Mouse (Mus musculus) embryonic facial prominence, embryonic 12.5 days (tissue): Measurements from ENCODE around the gene Slc35f1. TPM values are rescaled to one million over a fixed set of nuclear protein-coding genes. Genes with fewer than 3 reads are reported as not detected.

Source experiments
- ATAC-seq: fragments of 200-750 bp; cut with Nextera tagmentation; 2 replicates; pipeline ENCODE4 v1.8.0; 2017; ENCODE audit not compliant: insufficient number of reproducible peaks, insufficient read depth, low FRiP score, low TSS enrichment
- H3K27ac ChIP-seq: fragments of 300-500 bp; sonication (generic); 2 replicates; pipeline ENCODE4 v1.5.1; 2016; ENCODE audit warnings: mild to moderate bottlenecking
- H3K27me3 ChIP-seq: fragments of 300-500 bp; sonication (generic); 2 replicates; pipeline ENCODE4 v1.6.1; 2016; ENCODE audit warnings: mild to moderate bottlenecking, moderate library complexity
- H3K36me3 ChIP-seq: fragments of 300-500 bp; sonication (generic); 2 replicates; pipeline ENCODE4 v1.6.1; 2016; ENCODE audit warnings: mild to moderate bottlenecking
- H3K4me1 ChIP-seq: fragments of 300-500 bp; sonication (generic); 2 replicates; pipeline ENCODE4 v1.6.1; 2016
- H3K4me2 ChIP-seq: fragments of 300-500 bp; sonication (generic); replicated peaks from 2 replicates; pipeline ENCODE4 v1.6.1; 2016; ENCODE audit warnings: mild to moderate bottlenecking, moderate library complexity
- H3K4me3 ChIP-seq: fragments of 300-500 bp; sonication (generic); 2 replicates; pipeline ENCODE4 v1.5.1; 2016; ENCODE audit warnings: mild to moderate bottlenecking
- H3K9ac ChIP-seq: fragments of 300-500 bp; sonication (generic); 2 replicates; pipeline ENCODE4 v1.6.1; 2016; ENCODE audit warnings: mild to moderate bottlenecking, moderate library complexity
- H3K9me3 ChIP-seq: fragments of 300-500 bp; sonication (generic); 2 replicates; pipeline ENCODE4 v1.6.1; 2016; ENCODE audit warnings: mild to moderate bottlenecking, moderate library complexity
- WGBS: fragments of 180-500 bp; shearing (Covaris S2); methylation state at CpG from one replicate; pipeline ENCODE4 v1.1.7; 2016; 5-methylcytosine and 5-hydroxymethylcytosine counted together
- polyA plus RNA-seq: library from polyadenylated mRNA; unstranded; fragments of >200 nt; fragmentation: Nextera tagmentation; extraction: Ambion mirVana; gene quantifications from 2 replicates; pipeline ENCODE4 v1.2.1, GENCODE M21; 2016

Slc35f1 gene
- polyA plus RNA-seq, 1 experiment from 2014 or later, result 4.6 TPM

GRCm38 (mm10) chr10:53052521-53052920 is 362.2 kb downstream of the Slc35f1 start:
- Histone ChIP-seq H3K4me1 (no peaks in the 10 kb centered on the region), H3K27ac (no peak overlapping the region), H3K9me3 (no peaks in the 10 kb centered on the region), H3K27me3 (no peaks in the 10 kb centered on the region), H3K9ac (no peak overlapping the region), H3K4me3 (no peak overlapping the region), H3K4me2 (no peak overlapping the region), H3K36me3 (no peaks in the 10 kb centered on the region)
- no peak for ATAC-seq

GRCm38 (mm10) chr10:53060745-53061144 is 370.4 kb downstream of the Slc35f1 start:
- WGBS, result 82% methylated on average over 2 of the region's 2 CpGs
- Histone ChIP-seq H3K36me3 (no peaks in the 10 kb centered on the region), H3K4me1 (no peaks in the 10 kb centered on the region), H3K4me3 (no peak overlapping the region), H3K4me2 (no peak overlapping the region), H3K27ac (no peak overlapping the region), H3K9me3 (no peaks in the 10 kb centered on the region), H3K9ac (no peak overlapping the region), H3K27me3 (no peaks in the 10 kb centered on the region)
- no peak for ATAC-seq

GRCm38 (mm10) chr10:53062741-53063140 is 372.4 kb downstream of the Slc35f1 start:
- H3K4me2 ChIP-seq, result no peak overlapping the region
- H3K9ac ChIP-seq, result no peak overlapping the region
- H3K27me3 ChIP-seq, result no peaks in the 10 kb centered on the region
- no peaks in the 10 kb centered on the region for H3K4me1 ChIP-seq
- no peak for ATAC-seq
- no peaks in the 10 kb centered on the region for H3K36me3 ChIP-seq
- no peak overlapping the region for H3K27ac ChIP-seq
- H3K9me3 ChIP-seq, result no peaks in the 10 kb centered on the region
- no peak overlapping the region for H3K4me3 ChIP-seq

GRCm38 (mm10) chr10:53087811-53088210 is 397.5 kb downstream of the Slc35f1 start:
- no peaks in the 10 kb centered on the region for H3K9me3 ChIP-seq
- no peak overlapping the region for H3K27ac ChIP-seq
- no peak overlapping the region for H3K4me3 ChIP-seq
- H3K27me3 ChIP-seq, result no peaks in the 10 kb centered on the region
- WGBS, result 66% methylated on average over 1 of the region's 1 CpGs
- no peaks in the 10 kb centered on the region for H3K36me3 ChIP-seq
- H3K4me1 ChIP-seq, result no peaks in the 10 kb centered on the region
- H3K4me2 ChIP-seq, result no peak overlapping the region
- no peak overlapping the region for H3K9ac ChIP-seq
- ATAC-seq, result no peak

- no peaks in the 10 kb centered on the region for H3K4me1 ChIP-seq
- H3K9me3 ChIP-seq, result no peaks in the 10 kb centered on the region
- H3K4me2 ChIP-seq, result no peak overlapping the region
- H3K27ac ChIP-seq, result no peak overlapping the region
- no peaks in the 10 kb centered on the region for H3K27me3 ChIP-seq
- no peaks in the 10 kb centered on the region for H3K36me3 ChIP-seq
- no peak overlapping the region for H3K4me3 ChIP-seq
- no peak overlapping the region for H3K9ac ChIP-seq
- WGBS, result 72% methylated on average over 4 of the region's 4 CpGs
- no peak for ATAC-seq
Measured at GRCm38 (mm10) chr10:53091525-53091924, 401.2 kb downstream of the Slc35f1 start.

- Histone ChIP-seq H3K4me1 (no peaks in the 10 kb centered on the region), H3K9me3 (no peaks in the 10 kb centered on the region), H3K4me2 (no peak overlapping the region), H3K4me3 (no peak overlapping the region), H3K36me3 (no peaks in the 10 kb centered on the region), H3K27me3 (no peaks in the 10 kb centered on the region), H3K27ac (no peak overlapping the region), H3K9ac (no peak overlapping the region)
- ATAC-seq, result no peak
- 19% methylated on average over 3 of the region's 3 CpGs for WGBS
Measured at GRCm38 (mm10) chr10:53096446-53096845, 406.1 kb downstream of the Slc35f1 start.

GRCm38 (mm10) chr10:53100881-53101280 is 410.5 kb downstream of the Slc35f1 start:
- 82% methylated on average over 3 of the region's 3 CpGs for WGBS
- no peak overlapping the region for H3K27ac ChIP-seq
- ATAC-seq, result no peak
- no peaks in the 10 kb centered on the region for H3K27me3 ChIP-seq
- H3K4me1 ChIP-seq, result no peaks in the 10 kb centered on the region
- H3K4me2 ChIP-seq, result no peak overlapping the region
- H3K9ac ChIP-seq, result no peak overlapping the region
- H3K4me3 ChIP-seq, result no peak overlapping the region
- H3K36me3 ChIP-seq, result no peaks in the 10 kb centered on the region
- H3K9me3 ChIP-seq, result no peaks in the 10 kb centered on the region

- Histone ChIP-seq H3K4me2 (no peak overlapping the region), H3K27me3 (no peaks in the 10 kb centered on the region), H3K9ac (no peak overlapping the region), H3K9me3 (no peaks in the 10 kb centered on the region), H3K4me3 (no peak overlapping the region), H3K4me1 (no peaks in the 10 kb centered on the region), H3K27ac (no peak overlapping the region), H3K36me3 (no peaks in the 10 kb centered on the region)
- no peak for ATAC-seq
- WGBS, result 77% methylated on average over 2 of the region's 2 CpGs
Measured at GRCm38 (mm10) chr10:53101412-53101811, 411.1 kb downstream of the Slc35f1 start.

- no peaks in the 10 kb centered on the region for H3K36me3 ChIP-seq
- no peak overlapping the region for H3K4me3 ChIP-seq
- no peak overlapping the region for H3K27ac ChIP-seq
- no peaks in the 10 kb centered on the region for H3K9me3 ChIP-seq
- no peak overlapping the region for H3K4me2 ChIP-seq
- H3K4me1 ChIP-seq, result no peaks in the 10 kb centered on the region
- 92% methylated on average over 2 of the region's 2 CpGs for WGBS
- ATAC-seq, result no peak
- no peaks in the 10 kb centered on the region for H3K27me3 ChIP-seq
- H3K9ac ChIP-seq, result no peak overlapping the region
Measured at GRCm38 (mm10) chr10:53102423-53102822, 412.1 kb downstream of the Slc35f1 start.

- 25% methylated on average over 3 of the region's 3 CpGs for WGBS
- H3K36me3 ChIP-seq, result no peaks in the 10 kb centered on the region
- no peak for ATAC-seq
- H3K4me2 ChIP-seq, result no peak overlapping the region
- no peak overlapping the region for H3K4me3 ChIP-seq
- H3K4me1 ChIP-seq, result no peaks in the 10 kb centered on the region
- no peaks in the 10 kb centered on the region for H3K9me3 ChIP-seq
- no peak overlapping the region for H3K27ac ChIP-seq
- no peak overlapping the region for H3K9ac ChIP-seq
- no peaks in the 10 kb centered on the region for H3K27me3 ChIP-seq
Measured at GRCm38 (mm10) chr10:53115028-53115427, 424.7 kb downstream of the Slc35f1 start.

- Histone ChIP-seq H3K36me3 (no peaks in the 10 kb centered on the region), H3K4me3 (no peak overlapping the region), H3K4me1 (no peaks in the 10 kb centered on the region), H3K4me2 (no peak overlapping the region), H3K9ac (no peak overlapping the region), H3K27me3 (no peaks in the 10 kb centered on the region), H3K27ac (no peak overlapping the region), H3K9me3 (no peaks in the 10 kb centered on the region)
- no peak for ATAC-seq
- WGBS, result 73% methylated on average over 7 of the region's 7 CpGs
Measured at GRCm38 (mm10) chr10:53115673-53116398, 425.5 kb downstream of the Slc35f1 start.

GRCm38 (mm10) chr10:53120608-53121007 is 430.3 kb downstream of the Slc35f1 start:
- H3K4me3 ChIP-seq, result no peak overlapping the region

More at GRCm38 (mm10) chr10:53120608-53121007, 430.3 kb downstream of the Slc35f1 start:
- 98% methylated on average over 2 of the region's 2 CpGs for WGBS
- ATAC-seq, result no peak
- Histone ChIP-seq H3K9ac (no peak overlapping the region), H3K27ac (no peak overlapping the region), H3K27me3 (no peaks in the 10 kb centered on the region), H3K36me3 (no peaks in the 10 kb centered on the region), H3K4me1 (no peaks in the 10 kb centered on the region), H3K9me3 (no peaks in the 10 kb centered on the region), H3K4me2 (no peak overlapping the region)
